Mouse (Mus musculus) spleen, embryonic (tissue): ENCODE results near the gene Prr14.

Experiments
- CTCF ChIA-PET: fragments of 350-600 bp; sonication (Branson Sonifier 250); formaldehyde crosslinking; loops from one replicate; lab custom pipeline; 2022; lab: Charles Lee

Gene Prr14

GRCm38 (mm10) chr7:127470743-127471645 is 11.6 kb downstream of the Prr14 start:
- CTCF ChIA-PET = interaction anchor here (0.6 kb wide), 1 partner anchor 77 kb away, joined by 5 read pairs; no protein-coding TSS in a partner anchor

GRCm38 (mm10) chr7:127471646-127472010 is 12.2 kb downstream of the Prr14 start:
- CTCF ChIA-PET = no interaction called here

- CTCF ChIA-PET = no interaction called here
Observed at GRCm38 (mm10) chr7:127472060-127472459, 12.6 kb downstream of the Prr14 start.

- CTCF ChIA-PET = no interaction called here
Observed at GRCm38 (mm10) chr7:127473705-127474104, 14.3 kb downstream of the Prr14 start.

GRCm38 (mm10) chr7:127474378-127475070 is 15.1 kb downstream of the Prr14 start:
- CTCF ChIA-PET = no interaction called here

- CTCF ChIA-PET = interaction anchor here (0.5 kb wide), 1 partner anchor 13 kb away, joined by 7 read pairs; no protein-coding TSS in a partner anchor
Observed at GRCm38 (mm10) chr7:127475186-127475740, 15.9 kb downstream of the Prr14 start.

- CTCF ChIA-PET = no interaction called here
Observed at GRCm38 (mm10) chr7:127476336-127476735, 16.9 kb downstream of the Prr14 start.

- CTCF ChIA-PET = no interaction called here
Observed at GRCm38 (mm10) chr7:127476855-127477254, 17.4 kb downstream of the Prr14 start.

GRCm38 (mm10) chr7:127477687-127478634 is 18.6 kb downstream of the Prr14 start:
- CTCF ChIA-PET = no interaction called here

GRCm38 (mm10) chr7:127478635-127479317 is 19.4 kb downstream of the Prr14 start, which contains the start of gene Fbrs:
TSS of gene Fbrs (plus strand) at chr7:127479199.
- CTCF ChIA-PET = interaction anchor here (0.7 kb wide), 1 partner anchor 9 kb away, joined by 3 read pairs; no protein-coding TSS in a partner anchor

GRCm38 (mm10) chr7:127479318-127480225 is 20.2 kb downstream of the Prr14 start:
- CTCF ChIA-PET = interaction anchor here (0.6 to 0.7 kb wide), 2 partner anchors 8 to 21 kb away, joined by 3 read pairs; no protein-coding TSS in a partner anchor

GRCm38 (mm10) chr7:127480321-127480720 is 20.9 kb downstream of the Prr14 start:
- CTCF ChIA-PET = interaction anchor here (0.6 to 1.2 kb wide), 3 partner anchors 20 to 27 kb away, joined by 3 read pairs; no protein-coding TSS in a partner anchor

GRCm38 (mm10) chr7:127485416-127485815 is 26.0 kb downstream of the Prr14 start:
- CTCF ChIA-PET = no interaction called here

GRCm38 (mm10) chr7:127488364-127488763 is 29.0 kb downstream of the Prr14 start:
- CTCF ChIA-PET = interaction anchor here (0.6 to 0.9 kb wide), 4 partner anchors 9 to 67 kb away, joined by 3 to 7 read pairs (median 6); partner anchors contain the start of gene Fbrs

- CTCF ChIA-PET = no interaction called here
Observed at GRCm38 (mm10) chr7:127489982-127490381, 30.6 kb downstream of the Prr14 start.

GRCm38 (mm10) chr7:127491846-127492245 is 32.4 kb downstream of the Prr14 start:
- CTCF ChIA-PET = no interaction called here

GRCm38 (mm10) chr7:127494648-127495047 is 35.2 kb downstream of the Prr14 start:
- CTCF ChIA-PET = interaction anchor here (0.7 kb wide), 1 partner anchor 1334 kb away, joined by 5 read pairs; no protein-coding TSS in a partner anchor

- CTCF ChIA-PET = interaction anchor here (0.6 kb wide), 1 partner anchor 63 kb away, joined by 20 read pairs; no protein-coding TSS in a partner anchor
Observed at GRCm38 (mm10) chr7:127497382-127497781, 38.0 kb downstream of the Prr14 start.

GRCm38 (mm10) chr7:127498407-127498806 is 39.0 kb downstream of the Prr14 start:
- CTCF ChIA-PET = no interaction called here
